Mouse (Mus musculus) layer of hippocampus, adult 8-10 months (tissue): Measurements from ENCODE around the gene Atp6v1g2. TPM values are rescaled to one million over a fixed set of nuclear protein-coding genes. Genes with fewer than 3 reads are reported as not detected.

ENCODE experiments used
- DNase-seq, 2 experiments: peaks; one replicate each; pipeline ENCODE4 v3.0.0; 2022; ENCODE audit warnings: low spot score in 2 of 2
- microRNA-seq, 2 experiments: library from miRNA; unstranded; fragments of <30 nt; microRNA quantifications; one replicate each; pipeline ENCODE4 v1.2.0; 2022
- total RNA-seq, 4 experiments: library from RNA; stranded (reverse); gene quantifications; 2 replicates each; pipeline ENCODE4 v1.2.4; 2022

Atp6v1g2 gene
- total RNA-seq, 4 experiments from 2014 or later, result 592 to 630 (median 612) TPM

- no peak for DNase-seq
These were observed 52.0 kb downstream of the Atp6v1g2 start for GRCm38 (mm10) chr17:35285431-35285830.

Small RNA genes within 50 kb of the gene (microRNA-seq; reads per million reads assigned to microRNA genes)
- gene Mir6973a (0 reads per million in 2 experiments), gene Mir6974 (0 to 0.51 reads per million in 2 experiments), gene Mir6975 (1.8 to 2.2 reads per million in 2 experiments), gene Mir8094 (0 reads per million in 2 experiments)

Other genes starting within 250 kb of the Atp6v1g2 start
- gene Vars, start 232.7 kb upstream of the Atp6v1g2 start, total RNA-seq, result 10 to 100 TPM; 49.9 to 58.8 (median 51.3) TPM
- under 1 TPM; 0.14 to 0.90 (median 0.56) TPM for gene Vwa7, start 217.1 kb upstream of the Atp6v1g2 start, total RNA-seq
- gene Sapcd1, start 205.6 kb upstream of the Atp6v1g2 start, total RNA-seq, result under 1 TPM in 2 of 4 experiments, not detected in 2; 0.76 to 0.95 TPM
- gene Msh5, start 186.9 kb upstream of the Atp6v1g2 start, total RNA-seq, result 1 to 10 TPM; 1.1 to 2.1 (median 1.4) TPM
- gene Clic1, start 183.7 kb upstream of the Atp6v1g2 start, total RNA-seq, result 10 to 100 TPM in 2 of 4 experiments, 1 to 10 TPM in 2; 9.2 to 27.8 (median 15.9) TPM
- 10 to 100 TPM in 3 of 4 experiments, 1 to 10 TPM in 1; 8.8 to 20.3 (median 14.9) TPM for gene Ddah2, start 174.6 kb upstream of the Atp6v1g2 start, total RNA-seq
- gene Ly6g6c, start 168.3 kb upstream of the Atp6v1g2 start, total RNA-seq, result not detected
- under 1 TPM in 1 of 4 experiments, not detected in 3; 0.48 TPM for gene Mpig6b, start 167.5 kb upstream of the Atp6v1g2 start, total RNA-seq
- gene Ly6g6e, start 156.8 kb upstream of the Atp6v1g2 start, total RNA-seq, result 1 to 10 TPM; 4.6 to 7.1 (median 5.6) TPM
- 1 to 10 TPM; 1.4 to 2.9 (median 2.2) TPM for gene Ly6g6d, start 155.6 kb upstream of the Atp6v1g2 start, total RNA-seq
- 1 to 10 TPM in 1 of 4 experiments, under 1 TPM in 2, not detected in 1; 0.41 to 1.0 (median 0.89) TPM for gene Ly6g6f, start 148.1 kb upstream of the Atp6v1g2 start, total RNA-seq
- gene Abhd16a, start 144.4 kb upstream of the Atp6v1g2 start, total RNA-seq, result 100 to 1,000 TPM in 3 of 4 experiments, 10 to 100 TPM in 1; 96.2 to 115 (median 106) TPM
- gene Ly6g5c, start 125.4 kb upstream of the Atp6v1g2 start, total RNA-seq, result not detected
- under 1 TPM; 0.27 to 0.83 (median 0.63) TPM for gene Ly6g5b, start 118.2 kb upstream of the Atp6v1g2 start, total RNA-seq
- 10 to 100 TPM; 17.6 to 19.2 (median 18.0) TPM for gene Gpank1, start 112.2 kb upstream of the Atp6v1g2 start, total RNA-seq
- 100 to 1,000 TPM; 176 to 194 (median 189) TPM for gene Csnk2b, start 111.6 kb upstream of the Atp6v1g2 start, total RNA-seq
- 10 to 100 TPM; 27.6 to 31.6 (median 30.9) TPM for gene D17H6S53E, start 107.3 kb upstream of the Atp6v1g2 start, total RNA-seq
- not detected for gene Apom, start 101.6 kb upstream of the Atp6v1g2 start, total RNA-seq
- gene Bag6, start 98.5 kb upstream of the Atp6v1g2 start, total RNA-seq, result 100 to 1,000 TPM; 291 to 311 (median 298) TPM
- 100 to 1,000 TPM; 302 to 328 (median 308) TPM for gene Prrc2a, start 68.8 kb upstream of the Atp6v1g2 start, total RNA-seq
- 10 to 100 TPM in 2 of 4 experiments, 1 to 10 TPM in 2; 6.3 to 45.4 (median 25.7) TPM for gene Aif1, start 57.6 kb upstream of the Atp6v1g2 start, total RNA-seq
- gene Lst1, start 45.2 kb upstream of the Atp6v1g2 start, total RNA-seq, result 10 to 100 TPM in 1 of 4 experiments, 1 to 10 TPM in 3; 5.0 to 13.2 (median 7.1) TPM
- gene Ltb, start 39.2 kb upstream of the Atp6v1g2 start, total RNA-seq, result 1 to 10 TPM in 1 of 4 experiments, under 1 TPM in 3; 0.53 to 1.4 (median 0.71) TPM
- gene Tnf, start 31.7 kb upstream of the Atp6v1g2 start, total RNA-seq, result under 1 TPM in 1 of 4 experiments, not detected in 3; 0.29 TPM
- gene Lta, start 28.3 kb upstream of the Atp6v1g2 start, total RNA-seq, result under 1 TPM; 0.32 to 0.89 (median 0.67) TPM
- not detected for gene Gm16181, start 12.8 kb upstream of the Atp6v1g2 start, total RNA-seq
- 10 to 100 TPM; 12.9 to 16.4 (median 14.9) TPM for gene Nfkbil1, start 2.1 kb downstream of the Atp6v1g2 start, total RNA-seq
- 100 to 1,000 TPM; 216 to 231 (median 222) TPM for gene Ddx39b, start 8.1 kb downstream of the Atp6v1g2 start, total RNA-seq
- 100 to 1,000 TPM in 2 of 4 experiments, 10 to 100 TPM in 2; 23.2 to 135 (median 64.4) TPM for gene H2-D1, start 29.1 kb downstream of the Atp6v1g2 start, total RNA-seq
- 1 to 10 TPM in 2 of 4 experiments, under 1 TPM in 2; 0.85 to 2.5 (median 1.2) TPM for gene H2-Q1, start 86.7 kb downstream of the Atp6v1g2 start, total RNA-seq
- 1 to 10 TPM in 1 of 4 experiments, under 1 TPM in 2, not detected in 1; 0.64 to 2.6 (median 0.81) TPM for gene H2-Q2, start 108.6 kb downstream of the Atp6v1g2 start, total RNA-seq
- gene H2-Q4, start 146.0 kb downstream of the Atp6v1g2 start, total RNA-seq, result 10 to 100 TPM in 2 of 4 experiments, 1 to 10 TPM in 2; 2.5 to 10.6 (median 6.7) TPM
- gene H2-Q6, start 191.2 kb downstream of the Atp6v1g2 start, total RNA-seq, result 1 to 10 TPM in 2 of 4 experiments, under 1 TPM in 2; 0.47 to 2.4 (median 1.3) TPM
- gene H2-Q7, start 205.5 kb downstream of the Atp6v1g2 start, total RNA-seq, result 1 to 10 TPM in 2 of 4 experiments, under 1 TPM in 2; 0.41 to 3.2 (median 1.5) TPM
- gene H2-Q10, start 236.4 kb downstream of the Atp6v1g2 start, total RNA-seq, result under 1 TPM in 3 of 4 experiments, not detected in 1; 0.12 to 0.64 (median 0.56) TPM